Mouse (Mus musculus) hindbrain, embryonic 13.5 days (tissue): ENCODE measurements around the gene Npl. TPM values are rescaled to one million over a fixed set of nuclear protein-coding genes. Genes with fewer than 3 reads are reported as not detected.

ENCODE experiments used
- ATAC-seq: fragments of 200-750 bp; cut with Nextera tagmentation; 2 replicates; pipeline ENCODE4 v1.8.0; 2017; ENCODE audit warnings: moderate TSS enrichment; ENCODE audit not compliant: low FRiP score
- H3K27ac ChIP-seq: fragments of 300-500 bp; sonication (generic); 2 replicates; pipeline ENCODE4 v1.5.1; 2015; ENCODE audit warnings: inconsistent platforms, mild to moderate bottlenecking, moderate library complexity
- H3K27me3 ChIP-seq: fragments of 300-500 bp; sonication (generic); 2 replicates; pipeline ENCODE4 v1.6.1; 2015; ENCODE audit warnings: mild to moderate bottlenecking, inconsistent platforms
- H3K36me3 ChIP-seq: fragments of 300-500 bp; sonication (generic); 2 replicates; pipeline ENCODE4 v1.6.1; 2015; ENCODE audit warnings: mild to moderate bottlenecking, inconsistent platforms
- H3K4me1 ChIP-seq: fragments of 300-500 bp; sonication (generic); replicated peaks from 2 replicates; pipeline ENCODE4 v1.6.1; 2015; ENCODE audit warnings: inconsistent platforms
- H3K4me2 ChIP-seq: fragments of 300-500 bp; sonication (generic); 2 replicates; pipeline ENCODE4 v1.6.1; 2015; ENCODE audit warnings: inconsistent platforms, mild to moderate bottlenecking, moderate library complexity
- H3K4me3 ChIP-seq: fragments of 300-500 bp; sonication (generic); 2 replicates; pipeline ENCODE4 v1.5.1; 2015; ENCODE audit warnings: mild to moderate bottlenecking, inconsistent platforms
- H3K9ac ChIP-seq: fragments of 300-500 bp; sonication (generic); 2 replicates; pipeline ENCODE4 v1.6.1; 2015; ENCODE audit warnings: mild to moderate bottlenecking, inconsistent platforms
- H3K9me3 ChIP-seq: fragments of 300-500 bp; sonication (generic); 2 replicates; pipeline ENCODE4 v1.6.1; 2016; ENCODE audit warnings: inconsistent platforms
- WGBS: fragments of 180-500 bp; shearing (Covaris S2); methylation state at CpG from one replicate; pipeline ENCODE4 v1.1.7; 2015; 5-methylcytosine and 5-hydroxymethylcytosine counted together
- polyA plus RNA-seq: library from polyadenylated mRNA; unstranded; fragments of >200 nt; fragmentation: Nextera tagmentation; extraction: Ambion mirVana; gene quantifications from 2 replicates; pipeline ENCODE4 v1.2.1, GENCODE M21; 2015

The Npl gene
- polyA plus RNA-seq, 1 experiment from 2014 or later = 14.0 TPM

DNA sequence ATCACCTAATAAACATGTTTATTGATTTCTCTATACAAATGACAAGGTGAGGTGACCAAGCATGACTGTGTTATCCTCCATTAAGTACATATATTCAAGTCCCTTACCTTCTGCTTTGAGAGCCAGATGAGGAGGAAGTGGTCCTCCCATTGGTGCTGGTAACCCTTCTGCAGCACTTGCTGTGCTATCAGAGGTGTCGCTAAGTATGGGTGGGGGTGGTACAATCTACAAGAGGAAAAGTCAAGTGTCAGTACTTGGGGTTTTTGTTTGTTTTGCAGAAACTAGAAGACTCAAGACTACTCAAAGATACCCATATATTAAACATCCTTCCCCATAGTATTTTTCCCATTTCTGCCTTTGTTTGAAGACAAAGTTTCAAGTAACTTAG lies 68.8 kb downstream of the Npl start:
- H3K9me3 ChIP-seq = no peaks in the 10 kb centered on the region
- no peak for ATAC-seq
- peaks cover 55% of the 10 kb centered on the region for H3K36me3 ChIP-seq
- H3K4me2 ChIP-seq = no peak overlapping the region
- H3K4me3 ChIP-seq = no peak overlapping the region
- H3K9ac ChIP-seq = no peak overlapping the region
- H3K4me1 ChIP-seq = peaks cover 22% of the 10 kb centered on the region
- H3K27ac ChIP-seq = no peak overlapping the region
- 94% methylated on average over 1 of the region's 1 CpGs for whole genome bisulfite sequencing
- no peaks in the 10 kb centered on the region for H3K27me3 ChIP-seq

- Histone ChIP-seq H3K9me3 (no peaks in the 10 kb centered on the region), H3K9ac (no peak overlapping the region), H3K4me3 (no peak overlapping the region), H3K4me1 (peaks cover 21% of the 10 kb centered on the region), H3K4me2 (no peak overlapping the region), H3K27me3 (no peaks in the 10 kb centered on the region), H3K27ac (no peak overlapping the region), H3K36me3 (peaks cover 57% of the 10 kb centered on the region)
- ATAC-seq = no peak
- WGBS = 59% methylated on average over 1 of the region's 1 CpGs
These were observed 69.3 kb downstream of the Npl start for GRCm38 (mm10) chr1:153480386-153481024.

GRCm38 (mm10) chr1:153479296-153479695 lies 70.5 kb downstream of the Npl start:
- H3K4me2 ChIP-seq = no peak overlapping the region
- H3K27ac ChIP-seq = no peak overlapping the region
- H3K9ac ChIP-seq = no peak overlapping the region
- H3K4me1 ChIP-seq = peaks cover 8% of the 10 kb centered on the region
- no peaks in the 10 kb centered on the region for H3K27me3 ChIP-seq
- H3K9me3 ChIP-seq = no peaks in the 10 kb centered on the region
- no peak for ATAC-seq
- H3K4me3 ChIP-seq = no peak overlapping the region
- 78% methylated on average over 1 of the region's 1 CpGs for WGBS
- peaks cover 66% of the 10 kb centered on the region for H3K36me3 ChIP-seq

DNA sequence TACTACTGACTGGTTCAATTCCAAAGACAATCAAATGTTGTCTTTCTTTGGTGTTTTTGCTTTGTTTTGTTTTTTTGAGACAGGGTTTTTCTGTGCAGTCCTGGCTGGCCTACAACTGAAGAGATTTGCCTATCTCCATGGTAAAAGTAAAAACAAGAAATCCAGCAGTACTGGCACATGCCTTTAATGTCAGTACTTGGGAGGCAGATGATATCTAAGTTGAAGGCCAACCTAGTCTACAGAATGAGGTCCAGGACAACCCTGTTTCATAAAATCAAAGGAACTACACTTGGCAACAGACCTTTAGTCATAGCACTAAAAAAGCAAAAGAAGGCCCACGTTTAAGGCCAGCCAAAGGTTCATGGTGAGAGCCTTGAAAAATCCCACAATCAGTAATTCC lies 88.0 kb downstream of the Npl start:
- WGBS = 91% methylated on average over 1 of the region's 1 CpGs
- Histone ChIP-seq H3K27ac (no peak overlapping the region), H3K9ac (no peak overlapping the region), H3K36me3 (peaks cover 73% of the 10 kb centered on the region), H3K4me1 (no peaks in the 10 kb centered on the region), H3K9me3 (no peaks in the 10 kb centered on the region), H3K4me3 (no peak overlapping the region), H3K4me2 (no peak overlapping the region), H3K27me3 (no peaks in the 10 kb centered on the region)
- no peak for ATAC-seq

GRCm38 (mm10) chr1:153456137-153456536 lies 93.7 kb downstream of the Npl start:
- no peak overlapping the region for H3K9ac ChIP-seq
- H3K27me3 ChIP-seq = no peaks in the 10 kb centered on the region
- H3K27ac ChIP-seq = no peak overlapping the region
- H3K36me3 ChIP-seq = peaks cover 63% of the 10 kb centered on the region
- no peak overlapping the region for H3K4me3 ChIP-seq
- no peak; the same call in 1 of the 2 replicates for ATAC-seq
- no peaks in the 10 kb centered on the region for H3K9me3 ChIP-seq
- no peaks in the 10 kb centered on the region for H3K4me1 ChIP-seq
- H3K4me2 ChIP-seq = no peak overlapping the region
- 95% methylated on average over 5 of the region's 5 CpGs for WGBS

DNA sequence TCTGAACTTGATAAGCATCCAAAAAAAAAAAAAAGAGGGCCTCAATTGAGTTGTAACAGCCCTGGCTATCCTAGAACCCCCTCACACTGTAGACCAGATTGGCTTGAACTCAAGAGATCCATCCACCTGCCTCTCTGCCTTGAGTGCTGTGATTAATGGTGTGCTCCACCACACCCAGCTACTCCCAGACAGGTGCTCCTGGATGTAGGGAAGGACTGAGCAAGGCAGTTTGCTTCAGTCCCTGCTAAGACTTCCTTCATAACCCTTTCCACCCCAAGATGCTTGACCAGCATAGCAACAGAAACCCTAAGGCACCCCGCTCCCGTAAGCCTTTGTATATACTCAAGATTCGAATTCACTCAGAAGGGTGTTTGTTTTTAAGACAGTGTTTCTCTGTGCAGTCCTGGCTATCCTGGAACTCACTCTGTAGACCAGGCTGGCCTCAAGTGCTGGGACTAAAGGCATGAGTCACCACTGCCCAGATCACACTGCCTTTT lies 96.7 kb downstream of the Npl start:
- Histone ChIP-seq H3K36me3 (peaks cover 45% of the 10 kb centered on the region), H3K9ac (no peak overlapping the region), H3K27me3 (no peaks in the 10 kb centered on the region), H3K27ac (no peak overlapping the region), H3K4me3 (no peak overlapping the region), H3K9me3 (no peaks in the 10 kb centered on the region), H3K4me2 (no peak overlapping the region), H3K4me1 (no peaks in the 10 kb centered on the region)
- WGBS = 89% methylated on average over 3 of the region's 3 CpGs
- no peak for ATAC-seq

Other genes starting within 250 kb of the Npl start
- 18.6 and 20.2 TPM in 2 replicates for gene Lamc1, start 217.3 kb downstream of the Npl start, polyA plus RNA-seq
- gene Shcbp1l, start 124.9 kb downstream of the Npl start, polyA plus RNA-seq = 0.25 and 0.26 TPM in 2 replicates
- 41.5 and 47.7 TPM in 2 replicates for gene Dhx9, start 62.4 kb downstream of the Npl start, polyA plus RNA-seq
- 24.4 and 26.4 TPM in 2 replicates for gene Rgs8, start 103.0 kb upstream of the Npl start, polyA plus RNA-seq
- 21.2 and 26.0 TPM in 2 replicates for gene Rgs16, start 190.3 kb upstream of the Npl start, polyA plus RNA-seq
- 53.7 and 53.8 TPM in 2 replicates for gene Rnasel, start 199.4 kb upstream of the Npl start, polyA plus RNA-seq